14 mouse cellular contexts compared by ENCODE assay signal in genomic region chr8:121418081-121418480, GRCm38 (mm10).
DNase-seq lines count a peak whose midpoint lies in the region; ATAC-seq and TF ChIP-seq lines count a peak whose summit lies in the region.
"Had no signal": no experiment of that assay in that cellular context is flagged by ENCODE, and none has a peak within 500 bp of the region (broad histone marks: within the 10 kb centered on the region; RNA-seq: fewer than 3 reads in every experiment).

No protein-coding gene starts in this region.

- no peak overlapping the region; a peak in 1 of 4 replicates for H3K27ac ChIP-seq in heart, embryonic 14.5 days (replicated peaks in 1 of 2; ENCODE audit: control insufficient read depth in 1 of 2, insufficient read depth in 1 of 2, low read depth in 2 of 2, low read length in 2 of 2)
- H3K27ac ChIP-seq in liver, adult 2 months (replicated peaks; ENCODE audit: insufficient read depth, low read depth, low read length), result peak overlapping the region; percentile 68
- H3K27ac ChIP-seq in forebrain, embryonic 11.5 days (ENCODE audit: low read depth, low read length), result no peak overlapping the region
- H3K27ac ChIP-seq: left cerebral cortex, adult 2 months; midbrain, embryonic 15.5 days had no signal

- 0 out of 2 replicates have a peak, but pooled peaks cover 4% of the 10 kb centered on the region for H3K9me3 ChIP-seq in heart, embryonic 14.5 days (ENCODE audit: control insufficient read depth, low read length)
- no peaks in the 10 kb centered on the region for H3K9me3 ChIP-seq in forebrain, embryonic 11.5 days (ENCODE audit: control insufficient read depth, low read length)
- H3K9me3 ChIP-seq: midbrain, embryonic 15.5 days had no signal

- H3K79me2 ChIP-seq in liver, adult 2 months (ENCODE audit: control insufficient read depth, insufficient read depth, low read length), result no peaks in the 10 kb centered on the region

- peaks cover 11 to 13% of the 10 kb centered on the region in 2 experiments; a peak in 3 of 4 replicates for H3K4me1 ChIP-seq in heart, embryonic 14.5 days (ENCODE audit: control insufficient read depth in 2 of 2, insufficient read depth in 2 of 2, low read length in 2 of 2)
- H3K4me1 ChIP-seq in liver, adult 2 months (ENCODE audit: control insufficient read depth, insufficient read depth, low read length), result peaks cover 15% of the 10 kb centered on the region
- no peaks in the 10 kb centered on the region for H3K4me1 ChIP-seq in forebrain, embryonic 11.5 days (replicated peaks; ENCODE audit: control insufficient read depth, insufficient read depth, low read length)
- H3K4me1 ChIP-seq: midbrain, embryonic 15.5 days had no signal

- H3K4me2 ChIP-seq in heart, embryonic 14.5 days (ENCODE audit: low read length), result no peak overlapping the region
- no peak overlapping the region for H3K4me2 ChIP-seq in forebrain, embryonic 11.5 days (ENCODE audit: low read depth, low read length, severe bottlenecking)
- H3K4me2 ChIP-seq: midbrain, embryonic 15.5 days had no signal

- H3K9ac ChIP-seq in heart, embryonic 14.5 days (ENCODE audit: low read length), result no peak overlapping the region
- H3K9ac ChIP-seq in liver, adult 2 months (ENCODE audit: low read depth, low read length), result no peak overlapping the region
- H3K9ac ChIP-seq in forebrain, embryonic 11.5 days (ENCODE audit: low read length), result no peak overlapping the region
- H3K9ac ChIP-seq: midbrain, embryonic 15.5 days had no signal

- H3K27me3 ChIP-seq in heart, embryonic 14.5 days (ENCODE audit: control insufficient read depth, insufficient read depth, low read length), result no peaks in the 10 kb centered on the region
- no peaks in the 10 kb centered on the region for H3K27me3 ChIP-seq in liver, adult 2 months (ENCODE audit: control insufficient read depth, insufficient read depth, low read length)
- no peaks in the 10 kb centered on the region for H3K27me3 ChIP-seq in forebrain, embryonic 11.5 days (ENCODE audit: control insufficient read depth, insufficient read depth, low read length)
- H3K27me3 ChIP-seq: midbrain, embryonic 15.5 days had no signal

- H3K4me3 ChIP-seq in heart, embryonic 14.5 days (ENCODE audit: control insufficient read depth in 1 of 2, insufficient read depth in 1 of 2, low read depth in 1 of 2, low read length in 2 of 2), result no peak overlapping the region
- no peak overlapping the region for H3K4me3 ChIP-seq in liver, adult 2 months (ENCODE audit: insufficient read depth, low read depth, low read length)
- no peak overlapping the region for H3K4me3 ChIP-seq in forebrain, embryonic 11.5 days (ENCODE audit: low read depth, low read length)
- H3K4me3 ChIP-seq: left cerebral cortex, adult 2 months; midbrain, embryonic 15.5 days had no signal

- TF ChIP-seq CTCF in liver, adult 2 months (IDR thresholded peaks at IDR 0.05; ENCODE audit: low read depth, low read length), result no peak

- no peak for DNase-seq in heart, adult 8-10 months (ENCODE audit: low spot score)
- peak; percentile 43 for DNase-seq in ovary, postnatal 36 days (ENCODE audit: low spot score)
- no peak for DNase-seq in ovary, postnatal 14 days (ENCODE audit: low spot score)
- DNase-seq in liver, adult 2 months (ENCODE audit: extremely low read depth, low read depth, low spot score), result peak; percentile 82
- DNase-seq in gastrocnemius, adult 18-20 months (ENCODE audit: low spot score), result no peak
- DNase-seq in gastrocnemius, adult 8-10 months (ENCODE audit: low spot score in 2 of 2), result no peak
- no peak for DNase-seq in forebrain, embryonic 11.5 days (ENCODE audit: low spot score)
- DNase-seq: cerebellum, adult 11 months; right cerebral cortex, postnatal 25 days; thymus, postnatal 14 days had no signal

- no peaks in the 10 kb centered on the region for H3K36me3 ChIP-seq in heart, embryonic 14.5 days (ENCODE audit: control insufficient read depth, insufficient read depth, low read length)
- no peaks in the 10 kb centered on the region for H3K36me3 ChIP-seq in liver, adult 2 months (ENCODE audit: control insufficient read depth, insufficient read depth, low read length)
- no peaks in the 10 kb centered on the region for H3K36me3 ChIP-seq in forebrain, embryonic 11.5 days (ENCODE audit: control insufficient read depth, insufficient read depth, low read length)
- H3K36me3 ChIP-seq: midbrain, embryonic 15.5 days had no signal

- ATAC-seq in heart, embryonic 14.5 days (ENCODE audit: insufficient number of reproducible peaks, insufficient read depth, low FRiP score, low read depth), result peak; percentile 62; the same call in 1 of the 2 replicates
- ATAC-seq in forebrain, embryonic 11.5 days (replicated peaks; ENCODE audit: low FRiP score), result no peak
- ATAC-seq: CD4-positive, CD25-positive, alpha-beta regulatory T cell, adult 4 months; midbrain, embryonic 15.5 days had no signal

- WGBS in heart, embryonic 14.5 days, result 18% methylated on average over 6 of the region's 6 CpGs
- WGBS in liver, adult 2 months, result 12% methylated on average over 6 of the region's 6 CpGs
- 52% methylated on average over 6 of the region's 6 CpGs for WGBS in forebrain, embryonic 11.5 days

- no peak for TF ChIP-seq POLR2A in liver, adult 2 months (IDR thresholded peaks at IDR 0.05; ENCODE audit: extremely low read depth, insufficient read depth, low read length)

Comparison
In these comparisons a context has a peak if more than half of its experiments do, and no peak if none do; other contexts are left out.
1. DNase-seq: peak in ovary, postnatal 36 days (single experiment) and liver, adult 2 months (single experiment); none in heart, adult 8-10 months (single experiment), ovary, postnatal 14 days (single experiment), gastrocnemius, adult 18-20 months (single experiment), gastrocnemius, adult 8-10 months (0 of 2) and forebrain, embryonic 11.5 days (single experiment).